In the genomic region with DNA sequence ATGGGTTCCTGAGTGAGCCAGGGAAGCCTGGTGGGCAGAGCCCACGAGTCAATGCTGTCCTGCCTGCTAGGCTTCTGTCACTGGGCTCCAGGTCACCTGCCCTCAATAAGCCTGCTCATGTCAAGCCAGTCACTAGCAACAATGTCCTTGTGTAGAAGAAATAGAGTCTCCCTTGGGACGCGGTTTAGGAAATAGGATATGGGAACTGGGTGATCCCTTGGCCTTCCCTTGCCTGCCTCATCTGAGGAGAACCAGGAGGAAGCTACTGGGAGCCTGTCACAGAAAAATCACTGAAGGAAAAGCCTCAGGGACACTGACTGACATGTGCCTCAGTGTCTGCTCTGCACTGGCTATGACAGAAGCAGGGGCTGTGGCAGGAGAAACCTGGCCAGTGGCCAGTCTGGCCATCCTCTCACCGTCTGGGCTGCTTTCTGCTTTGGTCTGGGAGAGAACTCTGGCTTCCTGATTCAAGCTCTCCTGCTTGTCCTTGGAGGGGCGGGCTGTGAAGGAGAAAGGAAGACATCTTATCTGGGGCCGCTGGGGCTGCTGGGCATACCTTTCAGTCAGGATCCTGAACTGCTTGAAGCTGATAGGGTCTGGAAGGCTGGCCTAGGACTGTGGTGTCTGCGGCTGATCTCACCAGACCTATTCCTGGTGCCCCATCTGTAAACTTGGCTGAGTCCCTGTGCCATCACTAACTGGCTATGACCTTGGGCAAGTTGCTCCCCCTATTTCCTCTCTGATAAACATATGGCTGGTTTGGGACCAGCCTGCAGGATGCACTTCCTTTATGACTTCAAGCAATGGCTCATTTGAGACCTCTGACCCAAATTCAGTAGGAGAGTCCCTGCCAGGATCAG, we compare ENCODE assay signal across 14 mouse cellular contexts. TPM values are rescaled to one million over a fixed set of nuclear protein-coding genes. Genes with fewer than 3 reads are reported as not detected.
DNase-seq lines count a peak whose midpoint lies in the region; ATAC-seq lines count a peak whose summit lies in the region.
"Had no signal": no experiment of that assay in that cellular context is flagged by ENCODE, and none has a peak within 500 bp of the region (broad histone marks: within the 10 kb centered on the region; RNA-seq: fewer than 3 reads in every experiment).

No protein-coding gene starts in this region.

- no peaks in the 10 kb centered on the region for H3K36me3 ChIP-seq in lung, embryonic 16.5 days (ENCODE audit: control insufficient read depth, insufficient read depth, low read length)
- no peaks in the 10 kb centered on the region for H3K36me3 ChIP-seq in embryonic facial prominence, embryonic 10.5 days (replicated peaks)
- H3K36me3 ChIP-seq in liver, embryonic 12.5 days: no peaks in the 10 kb centered on the region
- H3K36me3 ChIP-seq: forebrain, embryonic 15.5 days; limb, embryonic 13.5 days had no signal

- peak overlapping the region; percentile 50 for H3K27ac ChIP-seq in lung, embryonic 16.5 days (ENCODE audit: low read length)
- H3K27ac ChIP-seq in embryonic facial prominence, embryonic 10.5 days (replicated peaks): peak overlapping the region; percentile 3; the same call in 1 of the 2 replicates
- H3K27ac ChIP-seq in liver, embryonic 12.5 days: peak overlapping the region; percentile 64
- H3K27ac ChIP-seq: forebrain, embryonic 15.5 days; layer of hippocampus, adult 2 months; limb, embryonic 13.5 days had no signal

- H3K9me3 ChIP-seq in lung, embryonic 16.5 days (ENCODE audit: control insufficient read depth, low read length): no peaks in the 10 kb centered on the region
- no peaks in the 10 kb centered on the region for H3K9me3 ChIP-seq in embryonic facial prominence, embryonic 10.5 days
- no peaks in the 10 kb centered on the region for H3K9me3 ChIP-seq in liver, embryonic 12.5 days (replicated peaks)
- H3K9me3 ChIP-seq: forebrain, embryonic 15.5 days; limb, embryonic 13.5 days had no signal

- H3K27me3 ChIP-seq in lung, embryonic 16.5 days (ENCODE audit: control insufficient read depth, insufficient read depth, low read depth, low read length): no peaks in the 10 kb centered on the region
- H3K27me3 ChIP-seq in embryonic facial prominence, embryonic 10.5 days (replicated peaks; ENCODE audit: low read depth, poor library complexity, severe bottlenecking): 0 out of 2 replicates have a peak, but pooled peaks cover 11% of the 10 kb centered on the region
- no peaks in the 10 kb centered on the region for H3K27me3 ChIP-seq in liver, embryonic 12.5 days (replicated peaks)
- H3K27me3 ChIP-seq: forebrain, embryonic 15.5 days; limb, embryonic 13.5 days; Patski had no signal

- WGBS in lung, embryonic 16.5 days: 48% methylated on average over 7 of the region's 7 CpGs
- 76% methylated on average over 7 of the region's 7 CpGs for WGBS in embryonic facial prominence, embryonic 10.5 days
- WGBS in liver, embryonic 12.5 days (ENCODE audit: insufficient replicate concordance): 33% methylated on average over 7 of the region's 7 CpGs

- peak; percentile 74 for ATAC-seq in lung, embryonic 16.5 days (ENCODE audit: low read depth)
- peak; percentile 68 for ATAC-seq in liver, embryonic 12.5 days
- ATAC-seq in inflammation-experienced regulatory T-cells, adult 6 months: no peak
- ATAC-seq: forebrain, embryonic 15.5 days; Patski had no signal

- peaks cover 5% of the 10 kb centered on the region for H3K4me1 ChIP-seq in lung, embryonic 16.5 days (replicated peaks; ENCODE audit: control insufficient read depth, insufficient read depth, low read length)
- peaks cover 33% of the 10 kb centered on the region for H3K4me1 ChIP-seq in embryonic facial prominence, embryonic 10.5 days
- peaks cover 67% of the 10 kb centered on the region for H3K4me1 ChIP-seq in liver, embryonic 12.5 days

- no peak overlapping the region for H3K9ac ChIP-seq in lung, embryonic 16.5 days (ENCODE audit: low read length)
- no peak overlapping the region; the same call in 1 of the 2 replicates for H3K9ac ChIP-seq in liver, embryonic 12.5 days
- H3K9ac ChIP-seq: forebrain, embryonic 15.5 days; limb, embryonic 13.5 days had no signal

- intact Hi-C loops in gastrocnemius, postnatal 36 days (cut with DNase I): no loop called here

- no peak overlapping the region for H3K4me3 ChIP-seq in lung, embryonic 16.5 days (ENCODE audit: low read length)
- H3K4me3 ChIP-seq in embryonic facial prominence, embryonic 10.5 days: no peak overlapping the region
- no peak overlapping the region for H3K4me3 ChIP-seq in liver, embryonic 12.5 days
- H3K4me3 ChIP-seq: forebrain, embryonic 15.5 days; layer of hippocampus, adult 2 months; limb, embryonic 13.5 days had no signal

- no peak overlapping the region for H3K4me2 ChIP-seq in lung, embryonic 16.5 days (ENCODE audit: low read depth, low read length)
- peak overlapping the region; percentile 38 for H3K4me2 ChIP-seq in liver, embryonic 12.5 days
- H3K4me2 ChIP-seq: forebrain, embryonic 15.5 days; limb, embryonic 13.5 days had no signal

- DNase-seq in cerebellum, postnatal 25 days: peak; percentile 21 to 27
- DNase-seq in cerebellum, adult 8-10 months: no peak
- no peak for DNase-seq in lung, postnatal 10 days
- DNase-seq in embryonic facial prominence, embryonic 10.5 days (ENCODE audit: low spot score): no peak
- no peak for DNase-seq in gastrocnemius, postnatal 36 days
- DNase-seq: adrenal gland, postnatal 36 days; cerebellum, postnatal 36 days had no signal

RNA-seq across cellular contexts. Expression of a gene that starts 19.4 kb away (rescaled TPM):
- 0.06 and 0.08 TPM in 2 replicates for polyA plus RNA-seq in lung, embryonic 16.5 days (2015; fragmentation: Nextera tagmentation; extraction: Ambion mirVana)
- polyA plus RNA-seq in embryonic facial prominence, embryonic 10.5 days (2016; fragmentation: Nextera tagmentation; extraction: Ambion mirVana): 0.02 and 0.04 TPM in 2 replicates
- polyA plus RNA-seq in liver, embryonic 12.5 days (2016; fragmentation: Nextera tagmentation; extraction: Ambion mirVana): 0.11 and 0.13 TPM in 2 replicates
- under 1 TPM; 0.07 to 0.20 (median 0.17) TPM for polyA plus RNA-seq in inflammation-experienced regulatory T-cells, adult 6 months (2017; shearing (Covaris generic))
- total RNA-seq in gastrocnemius, postnatal 36 days (2021): under 1 TPM in 1 of 2 experiments, not detected in 1; 0.05 TPM
- total RNA-seq: adrenal gland, postnatal 36 days had no signal

RNA-seq across cellular contexts. Expression of a gene that starts 28.7 kb away (rescaled TPM):
- 53.2 and 55.8 TPM in 2 replicates for polyA plus RNA-seq in lung, embryonic 16.5 days (2015; fragmentation: Nextera tagmentation; extraction: Ambion mirVana)
- polyA plus RNA-seq in embryonic facial prominence, embryonic 10.5 days (2016; fragmentation: Nextera tagmentation; extraction: Ambion mirVana): 67.3 and 71.4 TPM in 2 replicates
- 38.9 and 42.5 TPM in 2 replicates for polyA plus RNA-seq in liver, embryonic 12.5 days (2016; fragmentation: Nextera tagmentation; extraction: Ambion mirVana)
- polyA plus RNA-seq in inflammation-experienced regulatory T-cells, adult 6 months (2017; shearing (Covaris generic)): 10 to 100 TPM; 34.8 to 38.2 (median 36.5) TPM
- total RNA-seq in gastrocnemius, postnatal 36 days (2021): 10 to 100 TPM; 16.0 to 16.3 TPM

Comparison
In these comparisons a context has a peak if more than half of its experiments do, and no peak if none do; other contexts are left out.
1. DNase-seq: peak in cerebellum, postnatal 25 days (2 of 2); none in cerebellum, adult 8-10 months (single experiment), lung, postnatal 10 days (single experiment), embryonic facial prominence, embryonic 10.5 days (single experiment) and gastrocnemius, postnatal 36 days (0 of 2).
2. H3K27ac ChIP-seq: peak in every context shown above with its lines; median percentile 64 in liver, embryonic 12.5 days; 50 in lung, embryonic 16.5 days; 3 in embryonic facial prominence, embryonic 10.5 days.